Mouse (Mus musculus): ENCODE measurements around the gene Elfn2.

The Elfn2 gene

DNA sequence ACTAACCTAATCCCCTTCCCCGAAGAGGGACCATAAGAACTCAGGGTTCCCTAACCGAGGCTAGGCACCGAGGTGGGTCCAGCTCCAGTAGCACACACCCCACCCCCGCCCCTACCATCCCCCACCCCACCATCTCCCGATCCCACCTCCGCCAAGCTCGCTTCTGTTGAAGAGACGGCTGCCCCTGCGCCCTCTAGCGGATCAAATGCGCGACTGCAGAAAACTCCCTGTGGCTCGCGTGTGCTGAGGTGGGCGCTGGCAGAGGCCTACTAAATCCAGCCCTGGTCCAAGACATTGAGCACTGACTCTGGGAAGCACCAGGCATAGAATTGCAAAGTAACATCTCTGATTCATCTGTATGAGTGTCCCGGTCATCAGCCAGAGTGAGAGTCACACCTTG lies 1.5 kb upstream of the Elfn2 start:
- DNase-seq, result peak; percentile 80

DNA sequence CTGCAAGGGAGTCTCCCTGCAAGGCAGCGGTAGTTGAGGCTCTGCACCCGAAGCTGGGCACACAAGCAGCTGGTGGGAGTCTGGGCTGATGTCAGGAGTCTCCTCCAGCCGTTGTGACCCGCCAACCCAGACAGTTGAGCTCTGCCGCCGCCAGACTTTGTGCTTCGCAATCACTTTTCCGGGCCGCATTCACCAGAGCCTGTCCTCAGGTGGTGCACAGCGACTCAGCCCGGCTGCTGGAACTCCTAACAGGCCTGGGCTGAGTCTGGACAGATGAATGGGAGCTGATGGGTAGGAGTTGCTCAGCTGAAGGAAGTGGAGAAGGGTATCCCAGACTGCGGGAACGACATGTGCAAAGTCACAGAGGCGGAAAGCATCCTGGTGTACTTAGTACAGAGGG lies 845 bp upstream of the Elfn2 start:
- no peak for DNase-seq

DNA sequence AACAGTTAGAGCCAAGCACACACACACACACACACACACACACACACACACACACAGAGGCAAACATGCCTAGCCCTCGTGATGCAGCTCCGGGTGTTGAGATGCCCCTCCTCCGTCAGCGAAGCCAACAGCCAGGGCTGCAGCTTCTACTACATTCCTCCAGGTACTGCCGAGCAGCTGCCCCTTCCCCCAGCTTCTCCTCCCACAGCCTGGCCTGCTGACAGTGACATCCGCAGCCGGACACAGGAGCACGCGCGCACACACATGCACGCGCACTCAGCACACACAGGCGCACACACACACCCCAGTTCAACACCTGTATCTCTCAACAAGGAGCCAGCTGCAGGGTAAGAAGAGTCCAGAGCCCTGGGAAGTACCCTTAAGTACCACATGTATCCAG lies 1.6 kb downstream of the Elfn2 start:
- peak; percentile 30 for DNase-seq

DNA sequence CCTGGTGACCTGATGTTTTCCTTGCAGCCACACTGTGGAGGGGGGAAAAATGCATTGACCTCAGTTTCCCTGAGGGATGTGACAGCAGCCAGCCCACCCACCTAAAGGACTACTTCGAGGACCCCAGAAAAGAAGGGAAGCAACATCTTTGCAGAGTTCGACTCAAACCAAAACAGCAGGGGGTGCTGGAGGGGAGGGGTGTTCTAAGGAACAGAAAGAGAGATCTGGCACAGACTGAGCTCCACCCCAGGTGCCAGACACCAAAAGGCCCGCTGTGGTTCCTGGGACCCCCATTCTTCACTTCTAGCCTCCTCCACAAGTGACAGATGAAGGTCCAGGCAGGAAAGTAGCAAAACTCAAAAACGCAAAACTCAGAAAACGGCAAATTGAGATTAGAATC lies 2.7 kb downstream of the Elfn2 start:
- no peak for DNase-seq

DNA sequence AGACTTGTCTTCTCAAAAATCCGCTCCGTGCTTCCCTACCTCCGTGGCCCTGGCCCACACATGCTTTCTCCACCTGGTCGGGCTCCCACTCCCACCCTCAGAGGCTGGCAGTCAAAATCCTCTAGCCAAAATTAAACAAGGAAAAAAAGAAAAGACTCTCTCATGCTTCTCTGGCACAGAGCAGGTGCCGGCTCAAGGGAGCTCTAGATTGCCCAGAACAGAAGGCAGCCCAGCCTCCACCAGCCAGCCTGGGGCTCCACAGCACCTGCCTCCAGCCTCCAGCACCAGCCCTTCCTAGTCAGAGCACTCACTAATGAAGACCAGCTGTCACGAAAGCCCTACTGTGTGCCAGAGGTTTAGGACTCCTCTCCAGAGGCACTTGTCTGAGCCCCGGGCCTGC lies 4.8 kb downstream of the Elfn2 start:
- DNase-seq, result no peak

DNA sequence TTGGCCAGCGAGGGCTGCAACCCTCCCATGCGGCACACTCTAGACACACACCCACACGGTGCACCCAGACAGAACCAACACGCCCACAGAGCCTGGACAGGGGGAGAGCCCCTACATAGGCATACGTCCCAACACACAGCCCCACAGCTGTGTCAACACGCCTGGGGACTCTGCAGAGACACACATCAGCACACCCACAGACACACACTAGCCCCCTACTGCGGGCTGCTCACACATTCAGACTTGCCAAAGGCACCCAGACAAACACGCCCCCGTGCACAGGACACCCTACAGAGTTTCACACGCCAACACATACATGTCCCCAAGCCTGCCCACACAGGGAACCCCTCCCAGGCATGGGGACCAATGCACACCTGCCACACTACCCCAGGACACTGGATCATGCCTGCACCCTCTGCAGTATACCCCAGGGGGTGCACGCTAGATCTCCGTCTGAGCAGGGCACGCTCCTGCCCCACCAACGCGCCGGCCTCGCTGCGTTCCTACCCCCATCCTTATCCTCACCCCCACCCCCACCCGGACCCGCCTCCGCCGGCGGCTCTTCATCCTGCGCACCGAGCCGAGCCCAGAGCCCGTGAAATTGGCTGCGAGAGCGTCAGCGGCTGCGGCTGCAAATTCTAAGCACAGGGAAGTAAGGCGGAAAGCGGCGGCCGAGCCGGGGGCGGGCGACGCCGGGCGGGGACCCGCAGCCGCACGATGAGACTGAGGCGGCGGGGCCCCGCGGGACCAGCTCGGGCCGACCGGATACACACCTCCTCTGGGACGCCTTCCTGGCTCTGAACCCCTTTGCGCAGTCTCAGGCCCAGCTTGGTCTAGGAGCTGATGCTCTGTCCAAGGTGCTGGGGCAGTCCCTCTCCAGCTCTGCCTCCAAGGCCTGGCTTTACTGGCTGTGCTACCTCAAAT lies 6.0 kb downstream of the Elfn2 start:
- peak; percentile 47 for DNase-seq

DNA sequence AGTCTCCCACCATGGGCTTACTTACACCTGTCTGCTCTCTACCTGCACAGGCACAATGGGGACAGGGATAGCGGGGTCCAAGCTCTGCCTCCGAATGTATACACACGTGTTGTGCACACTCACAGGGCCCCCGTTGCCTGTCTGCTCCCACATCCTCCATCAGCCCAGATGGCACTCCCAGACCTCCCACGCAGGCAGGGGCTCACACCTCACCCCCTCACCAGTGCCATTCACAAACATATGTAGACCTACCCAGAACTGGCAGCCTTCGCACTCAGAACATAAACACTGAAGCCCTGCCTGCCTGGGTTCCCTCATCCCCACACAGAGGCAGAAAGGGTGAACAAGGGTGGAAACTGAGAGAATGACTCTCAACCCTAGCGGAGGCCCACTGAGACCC lies 6.6 kb downstream of the Elfn2 start:
- DNase-seq, result no peak

DNA sequence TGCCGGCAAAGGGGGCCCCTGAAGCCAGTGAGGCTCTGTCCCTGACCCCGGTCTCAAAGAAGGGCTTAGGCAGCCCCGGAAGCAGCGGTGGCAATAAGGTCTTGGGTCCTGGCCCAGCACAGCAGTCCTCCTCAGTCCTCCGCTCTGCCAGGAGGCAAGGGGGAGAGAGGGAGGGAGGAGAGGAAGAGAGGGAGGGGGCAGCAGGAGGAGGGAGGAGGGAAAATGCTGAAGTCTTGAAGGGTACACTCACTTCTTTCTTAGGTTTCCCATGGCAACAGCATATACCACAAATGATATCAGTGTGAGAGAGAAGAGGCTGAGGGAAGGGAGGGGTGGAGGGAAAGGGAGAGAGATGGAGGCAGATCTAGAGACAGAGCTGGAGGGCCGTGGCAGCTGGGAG lies 7.9 kb downstream of the Elfn2 start:
- peak; percentile 44 for DNase-seq

DNA sequence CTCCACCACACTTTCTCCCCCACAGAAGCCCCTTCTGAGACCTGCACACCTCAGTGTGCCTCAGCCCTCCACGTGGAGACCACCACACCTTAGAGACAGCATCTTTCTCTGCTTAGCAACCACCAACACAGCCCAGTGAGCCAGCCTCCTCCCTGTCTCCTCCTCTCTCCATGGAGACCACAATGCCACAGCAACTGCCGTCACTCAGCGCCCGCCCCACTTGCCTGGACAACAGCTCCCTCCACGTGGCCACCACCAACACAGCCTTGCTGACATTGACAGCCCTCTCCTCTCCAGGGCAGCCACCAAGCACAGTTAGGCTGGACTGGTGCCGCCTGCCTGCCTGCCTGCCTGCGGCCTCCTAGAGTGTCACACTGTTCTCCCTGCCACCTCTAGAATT lies 8.8 kb downstream of the Elfn2 start:
- DNase-seq, result peak; percentile 71

DNA sequence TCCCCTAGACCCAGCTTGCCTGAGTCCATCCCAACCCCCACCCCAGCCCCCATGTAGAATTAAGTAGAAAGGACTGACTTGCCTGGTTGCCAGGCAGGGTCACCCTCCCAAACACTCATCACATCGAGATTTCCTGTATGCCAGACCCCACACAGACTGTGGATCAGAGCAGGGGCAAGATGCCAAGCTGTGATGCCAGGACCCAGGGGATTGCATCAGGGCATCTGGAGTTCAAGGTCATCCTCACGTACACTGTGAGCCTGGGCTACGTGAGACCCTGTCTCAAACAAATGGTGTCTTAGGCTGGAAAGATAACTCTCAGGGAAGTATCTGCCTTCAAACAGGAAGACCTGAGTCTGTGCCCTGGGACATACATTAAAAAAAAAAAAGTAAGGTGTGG lies 11.9 kb downstream of the Elfn2 start:
- DNase-seq, result no peak

DNA sequence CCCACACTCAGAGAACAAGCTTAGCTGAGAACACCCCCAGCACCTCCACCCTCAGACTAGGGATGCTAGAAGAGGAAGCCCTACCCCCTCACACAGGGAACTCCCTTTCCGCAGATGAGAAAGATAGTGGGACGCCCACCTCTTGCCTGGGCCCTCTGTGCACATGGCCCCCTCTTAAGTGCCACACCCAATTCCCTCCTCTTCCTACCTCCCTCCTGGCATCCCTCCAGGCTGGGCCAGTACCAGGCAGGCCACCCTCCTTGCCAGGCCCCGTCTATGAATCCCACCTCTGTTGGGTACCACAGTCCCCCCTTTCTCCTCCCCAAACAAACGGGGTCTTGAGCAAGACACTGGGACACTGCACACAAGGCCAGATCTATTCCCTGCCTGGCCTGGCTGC lies 13.7 kb downstream of the Elfn2 start:
- DNase-seq, result peak; percentile 59

DNA sequence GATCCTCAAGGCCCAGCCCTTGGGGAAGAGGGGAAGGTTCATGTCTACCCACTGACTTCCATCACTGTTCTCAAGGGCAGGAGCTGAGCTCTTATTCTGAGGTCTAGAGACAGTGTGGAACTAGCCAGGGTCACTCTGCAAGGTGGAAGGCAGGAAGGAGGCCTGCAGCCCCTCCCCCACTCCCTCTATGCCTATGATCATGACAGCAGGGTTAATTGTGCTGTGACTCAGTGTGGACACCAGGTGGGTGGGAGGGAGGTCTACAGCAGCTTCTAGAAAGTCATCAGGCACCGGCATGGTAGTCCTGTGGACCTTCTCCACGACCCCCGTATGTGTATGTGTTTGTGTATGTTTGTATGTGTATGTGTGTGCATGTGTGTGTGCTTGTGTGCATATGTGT lies 14.6 kb downstream of the Elfn2 start:
- DNase-seq, result no peak

DNA sequence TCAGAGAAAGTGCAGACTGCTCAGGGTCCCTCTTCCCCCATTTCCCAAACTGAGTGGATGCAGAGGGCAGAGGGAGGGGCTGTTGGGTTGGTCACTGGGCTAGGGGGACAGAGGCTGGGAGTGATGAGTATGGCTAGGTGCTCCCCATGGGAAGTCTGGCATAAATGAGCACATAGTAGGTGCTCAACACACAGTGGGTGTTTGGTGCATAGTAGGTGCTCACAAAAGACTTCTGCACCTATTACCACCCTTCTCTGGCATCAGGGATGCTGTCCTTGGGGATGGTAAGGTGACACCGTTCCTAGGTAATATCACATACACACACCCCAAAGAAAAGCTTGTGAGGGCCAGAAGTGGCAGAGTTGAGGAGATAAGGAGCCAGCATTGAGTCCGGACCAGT lies 18.2 kb downstream of the Elfn2 start:
- no peak for DNase-seq

DNA sequence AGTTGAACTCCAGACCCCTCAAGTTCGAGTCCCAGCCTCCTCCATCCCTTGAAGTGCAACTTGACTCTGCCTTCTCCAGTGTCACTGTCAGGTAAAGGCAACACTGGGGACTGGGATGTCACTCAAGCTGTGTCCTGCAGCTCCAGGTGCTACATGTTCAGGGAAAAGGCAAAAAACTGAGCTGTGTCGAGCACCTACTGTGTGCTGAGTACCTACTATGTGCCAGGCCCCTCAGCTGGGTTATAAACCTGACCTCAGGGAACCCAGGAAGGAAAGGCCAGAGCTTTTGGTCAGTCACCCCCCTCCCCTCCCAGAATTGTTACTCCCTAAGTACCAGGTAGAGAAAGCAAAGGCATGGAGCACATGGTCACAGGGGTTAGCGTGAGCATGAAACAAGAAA lies 19.1 kb downstream of the Elfn2 start:
- DNase-seq, result no peak

DNA sequence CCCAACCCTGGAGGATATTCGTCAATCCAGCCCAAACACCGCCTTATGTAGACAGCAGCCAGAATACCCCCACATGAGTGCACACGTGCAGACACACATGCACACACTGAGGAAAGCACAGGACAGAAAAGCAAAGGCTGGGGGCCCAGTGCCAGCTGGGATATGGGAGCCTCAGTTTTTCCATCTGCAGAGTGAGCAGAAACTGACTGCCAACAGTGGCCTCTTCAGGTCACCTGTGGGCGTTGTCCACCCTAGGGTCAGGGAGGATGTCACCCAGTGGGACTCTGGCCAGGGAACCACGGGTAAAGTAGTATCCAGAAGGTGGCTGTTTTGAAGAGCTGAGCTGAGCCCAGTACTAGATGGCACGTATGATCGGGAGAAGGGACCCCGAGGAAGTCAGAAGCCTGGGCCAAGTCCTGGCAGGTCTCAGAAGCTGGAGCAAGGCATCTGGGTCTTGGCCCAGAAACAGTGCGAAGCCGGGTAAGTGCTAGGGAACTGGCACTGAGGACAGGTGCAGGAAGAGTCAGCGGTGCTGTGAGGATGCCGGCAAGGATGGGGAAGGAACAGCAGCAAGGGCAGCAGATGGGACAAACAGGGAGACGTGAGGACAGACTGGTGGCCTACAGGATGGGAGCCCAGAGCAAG lies 20.0 kb downstream of the Elfn2 start:
- DNase-seq, result peak; percentile 65

DNA sequence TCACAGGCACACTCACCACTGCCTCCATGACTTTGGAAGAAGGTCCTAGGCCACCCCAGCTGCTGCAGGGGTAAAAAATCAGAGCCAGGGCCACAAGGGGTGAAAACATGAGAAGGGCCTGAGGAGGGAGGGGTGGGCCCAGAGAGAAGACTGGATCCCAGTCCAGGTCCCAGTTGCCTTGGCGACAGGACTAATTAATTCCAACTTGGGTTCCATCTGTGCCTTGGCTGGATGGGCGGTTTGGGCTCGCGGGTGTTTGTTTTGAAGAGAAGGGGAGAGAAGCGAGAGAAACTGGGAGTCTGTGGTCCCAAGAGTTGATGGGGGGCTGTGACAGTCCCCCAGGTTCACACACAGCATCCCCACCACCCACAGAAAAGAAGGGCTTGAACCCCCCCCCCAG lies 20.5 kb downstream of the Elfn2 start:
- DNase-seq, result peak; percentile 56

DNA sequence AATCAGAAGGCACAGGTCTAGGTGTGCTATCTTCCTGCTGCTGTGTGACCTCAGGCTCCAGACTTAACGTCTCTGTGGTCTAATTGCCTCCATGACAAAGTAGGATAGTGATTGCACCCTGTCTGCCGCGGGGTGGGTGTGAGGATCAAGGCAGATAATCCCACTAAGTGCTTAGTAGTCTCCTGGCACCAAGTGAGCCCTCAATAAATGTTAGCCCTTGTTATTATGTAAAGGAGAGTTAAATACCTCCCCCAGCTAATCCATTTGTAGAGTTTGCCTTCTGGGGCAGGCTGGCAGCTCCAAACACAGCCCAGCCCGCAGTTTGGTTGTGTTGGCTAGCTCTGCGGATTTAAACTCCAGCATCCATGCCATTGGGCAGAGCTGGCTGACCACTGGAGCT lies 22.8 kb downstream of the Elfn2 start:
- DNase-seq, result no peak

DNA sequence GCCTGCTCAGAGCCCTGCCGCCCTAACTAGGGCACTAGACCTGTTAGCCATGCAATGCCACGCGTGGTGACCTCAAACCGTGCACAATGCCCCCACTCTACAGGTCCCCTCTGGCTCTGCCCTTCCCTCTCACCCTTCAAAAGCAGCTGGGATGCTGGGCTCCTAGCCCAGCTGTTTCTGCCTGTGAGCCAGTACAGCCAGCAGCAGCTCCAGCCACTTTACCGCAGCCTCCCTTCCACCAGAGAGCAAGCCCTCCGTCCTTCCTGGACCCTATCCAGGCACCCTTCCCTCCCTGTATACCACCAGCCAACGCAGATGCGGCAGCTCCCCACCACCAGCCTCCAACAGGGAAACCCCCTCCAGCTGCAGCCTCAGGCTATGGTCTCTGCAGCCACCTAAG lies 26.1 kb downstream of the Elfn2 start:
- no peak for DNase-seq

DNA sequence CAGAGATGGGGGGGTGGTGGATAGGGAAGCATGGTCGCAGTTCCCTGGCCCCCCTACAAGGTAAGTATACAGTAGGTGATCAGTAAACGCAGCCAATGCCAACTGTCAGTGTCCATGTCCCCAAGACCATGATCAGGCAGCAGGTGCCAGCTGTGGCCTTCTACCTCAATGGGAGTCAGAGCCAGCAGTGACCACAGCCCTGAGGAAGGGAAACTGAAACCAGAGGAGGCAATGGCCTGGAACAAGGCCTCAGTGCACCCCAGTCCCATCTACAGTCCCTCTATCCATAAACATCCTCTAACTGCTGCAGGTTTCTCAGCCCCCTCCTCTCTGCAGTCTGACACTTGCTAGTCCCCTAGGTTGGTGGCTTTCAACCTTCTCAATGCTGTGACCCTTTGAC lies 27.9 kb downstream of the Elfn2 start:
- no peak for DNase-seq

DNA sequence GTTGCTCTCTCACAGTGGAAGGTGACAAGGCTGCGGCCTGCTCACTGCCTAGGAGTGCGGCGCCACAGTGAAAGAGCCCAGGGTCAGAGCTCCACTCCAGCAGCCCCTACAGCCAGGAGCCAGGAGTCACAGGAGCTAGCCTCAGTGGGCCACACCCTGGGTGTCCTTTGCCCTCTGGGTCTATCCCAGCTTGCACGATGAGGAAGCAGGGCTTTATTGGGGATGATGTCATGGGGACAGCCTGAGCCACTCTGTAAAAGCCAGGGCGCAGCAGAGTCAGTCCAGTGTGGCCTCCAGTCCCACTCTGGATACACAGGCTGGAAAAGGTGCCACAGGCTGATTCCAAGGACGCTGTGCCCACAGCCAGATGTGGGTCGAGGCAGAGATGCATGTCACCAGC lies 31.7 kb downstream of the Elfn2 start:
- no peak for DNase-seq

DNA sequence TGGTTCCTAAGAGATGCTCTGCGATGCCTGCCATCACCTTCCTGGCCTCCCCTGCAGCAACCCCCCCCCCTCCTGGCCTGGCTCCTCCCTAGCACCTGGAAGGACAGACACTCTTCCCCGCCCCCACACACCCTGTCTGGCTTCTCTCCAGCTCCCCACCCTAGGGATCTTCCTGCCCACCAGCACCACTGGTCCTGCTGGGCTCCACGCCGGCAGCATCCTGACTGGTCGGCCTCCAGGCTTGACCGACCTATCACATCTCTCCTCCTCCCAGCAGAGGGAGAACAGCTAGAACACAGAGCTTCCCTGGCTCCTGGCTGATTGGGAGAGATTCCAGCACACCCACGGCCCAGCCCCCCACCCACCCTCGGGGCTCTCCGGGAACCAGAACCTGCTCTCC lies 34.5 kb downstream of the Elfn2 start:
- no peak for DNase-seq

DNA sequence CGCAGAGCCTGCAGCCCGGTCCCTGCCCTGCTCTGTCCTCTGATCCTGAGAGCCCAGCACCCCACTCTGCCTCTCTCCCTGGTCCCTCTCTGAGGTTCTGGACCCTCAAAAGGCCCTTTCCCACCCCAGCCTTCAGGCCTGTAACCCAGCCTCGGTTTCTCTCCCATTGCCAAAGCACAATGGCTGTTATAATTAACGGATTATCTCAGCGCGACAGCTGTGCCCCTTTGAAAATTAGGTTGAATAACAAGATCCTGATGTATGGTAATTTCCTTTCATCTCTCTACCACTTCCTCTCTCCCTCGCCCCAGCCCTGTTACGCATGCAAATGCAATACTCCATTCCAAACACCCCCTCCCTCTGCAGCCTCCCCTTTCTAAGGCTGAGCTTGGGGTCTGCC lies 35.1 kb downstream of the Elfn2 start:
- no peak for DNase-seq

DNA sequence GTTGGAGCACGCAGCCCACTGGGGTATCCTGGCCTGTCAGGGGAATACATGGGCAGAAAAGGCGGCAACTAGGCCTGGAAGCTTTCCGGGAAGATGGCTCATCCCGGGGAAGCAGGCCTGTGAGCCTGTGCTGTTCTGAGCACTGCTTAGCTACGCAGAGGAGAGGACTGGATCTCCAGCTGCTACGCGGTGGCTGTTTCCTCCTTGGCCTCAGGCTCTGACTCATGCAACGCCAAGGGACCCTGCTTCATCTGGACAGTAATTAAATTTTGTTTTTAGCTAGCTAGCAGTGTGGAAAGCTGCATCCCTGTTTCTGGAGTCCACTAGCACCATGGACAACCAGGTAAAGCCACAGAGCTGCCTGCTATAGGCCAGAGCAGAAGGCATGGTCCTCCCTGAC lies 36.8 kb downstream of the Elfn2 start:
- no peak for DNase-seq

DNA sequence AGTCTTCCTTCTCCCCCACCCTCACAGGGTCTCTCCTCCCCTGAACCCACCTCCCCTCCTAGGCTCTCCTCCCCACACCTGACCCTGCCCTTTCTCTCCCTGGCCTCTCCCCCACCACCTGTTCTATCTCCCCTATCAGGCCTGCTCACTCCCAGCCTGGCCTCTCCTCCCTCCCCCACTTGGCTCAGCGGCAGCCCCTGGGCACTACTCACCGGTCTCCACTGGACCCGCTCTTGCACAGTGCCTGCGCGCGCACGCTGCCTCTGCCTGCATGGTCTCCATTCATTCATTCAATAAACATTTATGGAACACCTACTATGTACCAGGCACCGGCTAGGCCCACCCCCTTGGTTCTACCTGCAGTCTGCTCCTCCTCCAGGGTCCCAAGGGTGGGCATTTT lies 37.3 kb downstream of the Elfn2 start:
- DNase-seq, result no peak

DNA sequence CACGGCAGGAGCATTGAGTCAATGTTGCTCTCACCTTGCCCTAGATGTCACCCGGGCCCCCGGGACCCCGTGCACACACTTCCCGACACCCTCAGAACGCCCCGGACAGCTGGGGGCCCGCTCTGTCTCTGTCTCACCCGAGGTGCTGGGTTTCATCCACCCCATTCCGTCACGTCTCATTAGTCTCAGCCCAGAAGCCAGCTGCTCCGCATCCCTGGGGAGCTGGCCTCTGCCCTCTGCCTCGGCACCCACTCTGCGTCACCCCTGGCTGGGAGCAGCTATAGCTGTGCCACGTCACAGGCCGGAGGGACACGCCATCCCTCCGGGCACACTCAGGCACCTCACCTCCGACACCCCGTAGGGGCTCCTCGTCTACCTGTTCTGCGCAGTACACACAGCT lies 38.3 kb downstream of the Elfn2 start:
- no peak for DNase-seq
